Mouse (Mus musculus) brain, embryonic 18.5 days (tissue): ENCODE data around the gene Cryl1.

ENCODE experiments used
- DNase-seq: peaks from one replicate; pipeline ENCODE4 v3.0.0-alpha.2; 2012; ENCODE audit warnings: low read depth, low spot score

Gene Cryl1

GRCm38 (mm10) chr14:57318812-57319211 lies 79.5 kb downstream of the Cryl1 start:
- DNase-seq, result no peak

GRCm38 (mm10) chr14:57316662-57317600 lies 81.4 kb downstream of the Cryl1 start:
- no peak for DNase-seq

- no peak for DNase-seq
These were observed 82.4 kb downstream of the Cryl1 start for GRCm38 (mm10) chr14:57315976-57316375.

- no peak for DNase-seq
These were observed 82.8 kb downstream of the Cryl1 start for GRCm38 (mm10) chr14:57315551-57315950.

GRCm38 (mm10) chr14:57301600-57302230 lies 96.6 kb downstream of the Cryl1 start:
- no peak for DNase-seq

- DNase-seq, result no peak
These were observed 97.8 kb downstream of the Cryl1 start for GRCm38 (mm10) chr14:57300530-57300929.

- no peak for DNase-seq
These were observed 100.7 kb downstream of the Cryl1 start for GRCm38 (mm10) chr14:57297672-57298071.

GRCm38 (mm10) chr14:57291399-57291942 lies 106.9 kb downstream of the Cryl1 start:
- DNase-seq, result no peak

- DNase-seq, result no peak
These were observed 109.2 kb downstream of the Cryl1 start for GRCm38 (mm10) chr14:57289105-57289504.

GRCm38 (mm10) chr14:57283816-57284215 lies 114.5 kb downstream of the Cryl1 start:
- no peak for DNase-seq

GRCm38 (mm10) chr14:57282591-57282990 lies 115.7 kb downstream of the Cryl1 start:
- no peak for DNase-seq

- no peak for DNase-seq
These were observed 117.5 kb downstream of the Cryl1 start for GRCm38 (mm10) chr14:57280835-57281234.

- no peak for DNase-seq
These were observed 121.8 kb downstream of the Cryl1 start for GRCm38 (mm10) chr14:57276481-57277012.

GRCm38 (mm10) chr14:57272341-57272740 lies 126.0 kb downstream of the Cryl1 start:
- DNase-seq, result no peak

- no peak for DNase-seq
These were observed 126.5 kb downstream of the Cryl1 start for GRCm38 (mm10) chr14:57271861-57272260.

- DNase-seq, result no peak
These were observed 129.4 kb downstream of the Cryl1 start for GRCm38 (mm10) chr14:57268900-57269299.

- DNase-seq, result no peak
These were observed 130.0 kb downstream of the Cryl1 start for GRCm38 (mm10) chr14:57268344-57268743.

GRCm38 (mm10) chr14:57263943-57264342 lies 134.4 kb downstream of the Cryl1 start:
- no peak for DNase-seq

- no peak for DNase-seq
These were observed 139.0 kb downstream of the Cryl1 start for GRCm38 (mm10) chr14:57259341-57259740.

GRCm38 (mm10) chr14:57248661-57249060 lies 149.7 kb downstream of the Cryl1 start:
- DNase-seq, result no peak

GRCm38 (mm10) chr14:57246575-57246974 lies 151.8 kb downstream of the Cryl1 start:
- DNase-seq, result no peak

GRCm38 (mm10) chr14:57242978-57243377 lies 155.4 kb downstream of the Cryl1 start:
- no peak for DNase-seq
